Mouse (Mus musculus): ENCODE results near the gene Prdm16.

DNA sequence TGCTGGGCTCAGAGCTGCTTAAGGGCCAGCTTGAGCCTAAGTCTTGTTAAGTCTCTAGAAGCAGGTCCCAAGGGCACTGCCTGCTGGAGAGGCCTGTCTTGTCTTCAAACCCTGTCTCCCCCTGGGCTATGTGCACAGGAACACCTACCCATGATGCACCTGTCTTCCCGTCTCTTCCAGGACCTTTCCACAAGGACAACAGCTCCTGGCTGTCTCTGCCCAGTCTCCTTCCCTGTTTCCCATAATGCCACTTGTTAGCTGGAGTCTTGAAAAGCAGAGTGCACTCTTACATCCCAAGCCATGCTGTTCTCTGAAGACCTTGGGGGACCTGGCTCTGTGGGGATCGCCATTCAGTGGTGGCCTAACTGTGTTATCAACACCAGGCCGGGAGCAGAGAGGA lies 35.7 kb downstream of the Prdm16 start:
- TF ChIP-seq CTCF (IDR thresholded peaks at IDR 0.05; ENCODE audit: control insufficient read depth, insufficient read depth, insufficient read length) (no peak), CEBPB (IDR thresholded peaks at IDR 0.05; ENCODE audit: low read depth) (no peak), USF1 (IDR thresholded peaks at IDR 0.05; ENCODE audit: low read depth) (no peak)

Data from C2C12 (cell line).